Mouse (Mus musculus) right cerebral cortex, postnatal 4 days (tissue): ENCODE data around the gene Atp5j.

Experiments used
- DNase-seq: peaks from one replicate; pipeline ENCODE4 v3.0.0-alpha.2; 2022

Atp5j gene

DNA sequence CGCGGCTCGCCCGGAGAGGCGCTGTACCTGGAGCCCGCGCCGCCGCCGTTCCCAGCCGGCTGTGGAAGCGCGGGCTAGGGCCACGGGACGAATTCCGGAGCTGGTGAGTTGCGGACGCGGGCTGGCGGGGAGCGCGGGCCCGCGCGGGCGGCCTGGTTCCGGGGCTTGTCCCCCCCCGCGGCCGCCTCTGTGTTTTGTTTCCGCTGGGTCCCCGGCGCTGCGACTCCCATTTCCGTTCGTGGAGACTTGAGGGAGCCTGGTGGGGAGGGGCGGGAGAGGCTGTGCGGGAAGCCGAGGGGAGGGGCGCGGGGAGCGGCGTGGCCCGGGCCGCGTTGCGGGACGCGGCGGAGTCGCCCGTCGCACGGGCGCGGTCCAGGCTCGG, at the start of gene Atp5j:
TSS of gene Atp5j (minus strand) at position 185 of the 382 bp plus-strand sequence.
- peak; percentile 83 for DNase-seq

DNA sequence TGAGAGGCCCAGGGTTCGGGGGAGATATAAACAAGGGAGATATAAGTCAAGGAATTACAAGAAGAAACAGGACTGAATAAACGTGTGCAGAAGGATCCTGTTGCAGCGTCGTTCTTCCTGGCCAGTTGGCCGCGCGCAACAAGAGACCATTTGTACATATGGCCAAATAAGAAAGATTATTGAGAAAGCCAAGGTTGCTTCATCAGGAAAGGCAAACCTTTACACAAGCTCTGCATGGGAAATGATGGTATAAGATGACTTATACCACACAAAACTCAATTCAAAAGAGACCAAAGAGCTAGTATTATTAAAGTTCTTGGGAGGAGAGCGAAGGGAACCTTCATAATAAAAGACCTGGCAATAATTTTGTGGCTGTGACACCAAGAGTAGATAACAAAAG, 49.1 kb upstream of the Atp5j start:
- no peak for DNase-seq

DNA sequence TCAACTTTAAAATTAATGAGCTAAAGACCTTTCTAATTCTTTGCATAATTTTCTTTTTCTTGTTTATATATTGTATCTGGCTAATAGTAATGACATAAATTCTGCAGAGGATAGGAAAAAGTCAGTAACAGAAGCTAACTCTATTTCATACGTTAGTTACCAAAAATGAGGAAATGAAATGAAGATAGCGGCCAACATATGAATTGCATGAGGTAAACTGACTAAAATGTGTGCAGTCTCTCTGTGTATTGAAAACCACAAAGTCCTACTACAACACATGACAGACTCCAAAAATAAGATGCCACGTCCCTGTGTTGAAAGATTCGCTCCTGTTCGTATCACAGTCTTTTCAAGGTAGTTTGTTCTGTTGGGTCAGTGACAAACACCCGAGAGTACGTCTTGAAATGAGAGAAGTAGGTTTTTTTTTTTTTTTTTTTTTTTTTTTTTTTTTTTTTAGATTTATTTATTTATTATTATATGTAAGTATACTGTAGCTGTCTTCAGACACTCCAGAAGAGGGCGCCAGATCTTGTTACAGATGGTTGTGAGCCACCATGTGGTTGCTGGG, 46.4 kb upstream of the Atp5j start:
- no peak for DNase-seq

GRCm38 (mm10) chr16:84881168-84881567, 45.7 kb upstream of the Atp5j start:
- no peak for DNase-seq

DNA sequence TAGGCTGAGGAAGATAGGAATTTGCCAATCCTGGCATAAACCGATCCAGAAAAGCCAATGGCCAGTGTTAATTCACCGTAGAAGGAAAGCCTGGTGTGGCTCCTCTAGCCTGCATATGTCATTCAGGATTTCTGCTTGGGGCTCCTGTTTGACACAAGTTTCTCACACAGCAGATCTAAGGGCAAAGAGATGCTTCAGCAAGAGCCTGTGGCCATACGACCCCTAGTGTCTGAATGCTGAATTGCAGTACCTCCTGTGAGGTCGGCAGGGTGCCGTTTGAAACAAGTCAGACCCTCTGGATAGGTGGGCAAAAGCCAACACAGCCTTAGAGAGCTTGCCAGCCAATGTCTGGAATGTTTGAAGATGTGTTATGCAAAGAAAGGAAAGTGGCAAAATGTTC, 43.7 kb upstream of the Atp5j start:
- DNase-seq: peak; percentile 62

GRCm38 (mm10) chr16:84876082-84876481, 40.7 kb upstream of the Atp5j start:
- no peak for DNase-seq

- DNase-seq: no peak
Observed at GRCm38 (mm10) chr16:84875718-84876035, 40.3 kb upstream of the Atp5j start.

- no peak for DNase-seq
Observed at GRCm38 (mm10) chr16:84875012-84875717, 39.7 kb upstream of the Atp5j start.

GRCm38 (mm10) chr16:84873805-84874204, 38.4 kb upstream of the Atp5j start:
- no peak for DNase-seq

DNA sequence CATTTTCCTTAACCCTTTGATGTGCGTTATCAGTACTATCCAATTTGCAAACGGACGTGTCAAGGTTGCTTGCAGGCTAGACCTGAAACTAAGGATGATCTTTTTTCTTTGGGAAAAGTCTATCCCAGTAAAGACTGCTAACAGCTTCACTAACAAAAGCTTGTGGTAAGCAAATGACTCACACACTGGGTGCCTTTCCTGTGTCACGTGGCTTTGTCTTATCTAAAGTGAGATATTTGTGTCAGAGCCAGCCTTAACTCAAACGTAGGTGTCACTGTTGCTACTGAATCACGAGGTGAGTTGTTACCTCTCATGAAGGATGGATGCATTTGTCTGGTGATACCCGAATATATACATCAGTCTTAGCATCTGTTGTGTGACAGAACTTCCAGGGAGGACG, 29.2 kb upstream of the Atp5j start:
- no peak for DNase-seq

DNA sequence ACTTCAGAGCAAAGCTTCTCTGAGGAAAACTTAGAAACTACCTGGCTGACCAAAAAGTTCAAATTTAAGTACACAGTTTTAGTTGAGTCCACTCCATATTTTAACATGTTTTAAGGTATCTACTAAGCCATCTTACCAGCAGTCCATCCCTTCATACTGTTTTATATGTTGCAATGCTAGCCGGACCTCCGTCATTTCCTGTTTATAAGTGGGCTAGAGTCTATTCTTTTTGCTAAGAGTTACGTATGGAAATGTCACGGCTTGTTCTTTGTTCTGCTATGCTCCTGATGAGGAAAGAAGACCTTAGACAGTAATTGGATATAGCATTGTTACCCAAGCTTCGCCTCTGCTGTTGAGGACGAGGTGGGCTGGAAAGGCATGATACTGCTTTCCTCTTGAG, 18.1 kb upstream of the Atp5j start:
- DNase-seq: no peak

DNA sequence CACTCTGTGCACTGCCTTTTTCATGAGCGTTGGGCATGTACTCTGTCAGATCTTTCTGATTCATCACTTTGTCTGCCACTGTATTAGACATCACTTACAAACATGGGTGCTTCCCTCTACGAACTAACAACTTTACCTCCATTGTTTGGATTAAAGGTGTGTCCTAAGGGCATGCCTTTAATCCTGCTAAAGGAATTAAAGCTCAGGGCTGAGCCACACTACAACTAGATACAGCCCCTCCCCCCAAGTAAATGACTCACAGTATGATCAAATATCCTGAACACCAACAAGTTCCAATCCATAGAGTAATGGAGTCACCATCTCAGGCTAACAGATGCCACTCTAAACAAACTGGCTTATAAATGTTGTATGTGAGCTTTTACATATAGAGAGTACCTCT, 3.2 kb upstream of the Atp5j start:
- DNase-seq: no peak

- DNase-seq: no peak
Observed at GRCm38 (mm10) chr16:84835823-84836743, 658 bp upstream of the Atp5j start.

DNA sequence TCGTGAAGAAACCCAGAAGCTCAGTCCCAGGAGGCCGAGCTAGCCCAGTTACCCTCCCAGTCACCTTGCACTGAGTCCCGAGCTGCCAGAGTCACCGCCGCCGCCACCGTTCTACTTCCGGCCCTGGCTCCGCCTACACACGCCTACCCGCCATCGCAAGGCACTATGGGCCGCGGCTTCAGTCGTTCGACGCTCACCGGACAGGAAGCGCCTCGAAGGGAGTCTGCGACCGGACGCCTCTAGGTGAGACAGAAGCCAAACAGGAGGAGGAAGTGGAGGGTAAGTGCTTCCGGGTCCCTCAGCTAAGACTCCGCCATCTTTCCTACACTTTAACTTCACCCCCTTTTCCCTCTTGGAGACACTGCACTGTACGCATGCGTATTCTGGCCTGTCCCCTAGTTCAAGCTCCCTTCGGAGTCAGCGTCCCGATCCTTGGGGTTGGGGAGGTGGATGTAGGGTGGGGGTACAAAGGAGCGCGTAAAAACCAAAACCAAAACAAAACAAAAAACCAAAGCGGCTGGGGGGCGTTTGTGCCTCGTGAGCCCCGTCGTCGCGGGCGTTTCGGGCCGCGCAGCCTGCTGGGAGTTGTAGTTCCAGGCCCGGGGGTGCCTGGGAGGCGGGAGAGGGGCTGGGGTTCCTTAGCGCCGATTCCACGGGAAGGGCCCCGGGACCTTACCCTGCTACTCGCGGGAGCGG, 532 bp downstream of the Atp5j start, which contains the start of gene Gabpa:
TSS of gene Gabpa (plus strand) at position 181 of the 696 bp plus-strand sequence.
- peak; percentile 81 for DNase-seq

- no peak for DNase-seq
Observed at GRCm38 (mm10) chr16:84834344-84834743, 1.1 kb downstream of the Atp5j start.

GRCm38 (mm10) chr16:84832736-84833135, 2.7 kb downstream of the Atp5j start:
- DNase-seq: no peak

DNA sequence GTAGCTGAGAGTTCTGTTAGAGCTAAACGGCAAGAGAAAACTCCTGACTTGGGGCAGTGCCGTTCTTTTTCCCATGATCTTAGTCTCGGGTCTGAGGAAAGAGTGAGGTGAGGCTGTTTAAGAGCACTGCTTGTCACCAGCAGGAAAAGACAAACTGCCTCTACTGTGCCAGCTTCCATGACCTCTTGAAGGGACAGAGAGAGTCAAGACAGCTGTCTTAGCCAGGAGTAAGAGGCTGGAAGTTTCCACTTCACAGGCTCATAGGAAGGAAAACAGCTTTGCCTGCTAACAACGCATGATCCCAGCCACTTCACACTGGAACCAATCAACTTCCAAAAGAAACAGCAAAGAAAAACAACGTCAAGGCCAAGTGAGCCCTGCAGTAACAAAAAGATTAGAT, 3.7 kb downstream of the Atp5j start:
- no peak for DNase-seq

DNA sequence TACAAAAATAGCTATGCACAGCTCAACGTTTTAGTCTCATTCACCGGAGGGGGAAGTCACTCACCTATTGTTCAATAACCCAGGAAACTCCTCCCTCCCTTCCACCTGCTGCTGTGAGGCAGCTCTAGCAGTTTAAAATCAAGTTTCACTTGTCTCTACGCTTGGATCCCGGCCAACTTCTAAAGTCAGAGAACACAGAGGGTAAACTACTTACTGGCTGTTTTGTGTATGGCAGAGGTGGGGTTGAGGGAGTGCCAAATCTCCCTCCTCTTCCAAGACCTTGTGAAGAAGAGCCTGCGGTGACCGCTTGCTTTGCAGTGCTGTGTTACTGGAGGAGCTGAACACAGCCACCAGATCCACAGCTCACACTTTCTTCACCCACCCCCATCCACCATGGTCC, 10.4 kb downstream of the Atp5j start:
- peak; percentile 6 for DNase-seq

- peak; percentile 28 for DNase-seq
Observed at GRCm38 (mm10) chr16:84817423-84817822, 18.0 kb downstream of the Atp5j start.

DNA sequence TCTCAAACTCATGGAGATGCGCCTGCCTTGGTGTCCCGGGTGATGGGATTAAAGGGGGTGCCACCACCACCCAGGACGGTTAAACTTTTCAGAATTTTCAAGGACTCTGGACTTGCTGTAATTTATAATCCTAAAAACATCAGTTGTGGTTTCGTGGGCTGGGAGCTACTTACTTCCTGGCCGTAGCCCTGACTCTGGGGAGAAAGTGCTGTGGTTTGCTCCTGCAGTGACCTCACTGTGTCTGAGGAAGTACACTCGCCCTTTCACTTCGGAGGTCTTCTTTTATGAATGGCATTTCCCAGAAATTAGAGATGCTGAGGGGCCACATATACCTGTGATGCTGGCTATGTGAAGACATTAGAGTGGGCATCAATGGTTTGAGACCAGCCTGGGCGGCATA, 20.9 kb downstream of the Atp5j start:
- DNase-seq: no peak

DNA sequence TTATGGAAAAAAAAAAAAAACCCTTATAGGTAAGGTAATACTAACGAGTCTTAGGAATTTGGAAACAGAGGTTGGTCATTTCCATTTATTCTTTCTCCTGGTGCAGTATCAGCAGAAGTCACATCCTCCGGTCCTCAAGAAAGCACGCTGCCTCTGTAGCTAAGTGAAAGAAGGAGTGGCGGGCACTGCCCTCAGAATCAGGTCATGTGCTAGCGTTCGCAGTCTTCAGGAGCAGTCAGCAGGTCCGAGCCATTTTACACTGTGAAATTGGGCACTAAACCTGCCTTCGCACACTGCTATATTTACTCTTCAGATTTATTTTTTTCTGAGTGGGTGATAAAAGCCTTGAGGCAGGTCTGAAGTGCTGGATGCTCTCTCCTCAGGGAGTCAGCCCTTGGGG, 21.6 kb downstream of the Atp5j start:
- no peak for DNase-seq

DNA sequence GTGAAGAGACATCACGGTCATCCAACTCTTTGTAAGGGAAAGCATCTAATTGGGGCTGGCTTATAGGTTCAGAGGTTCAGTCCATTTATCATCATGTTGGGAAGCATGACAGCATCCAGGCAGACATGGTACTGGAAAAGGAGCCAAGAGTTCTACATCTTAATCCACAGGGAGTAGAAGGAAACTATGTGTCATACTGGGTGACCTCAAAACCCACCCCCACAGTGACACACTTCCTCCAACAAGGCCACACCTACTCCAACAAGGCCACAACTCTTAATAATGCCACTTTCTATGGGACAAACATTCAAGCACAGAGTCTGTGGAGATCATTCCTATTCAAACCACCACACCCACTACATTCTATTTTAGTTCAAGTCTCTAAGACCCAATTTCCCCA, 25.2 kb downstream of the Atp5j start:
- no peak for DNase-seq

DNA sequence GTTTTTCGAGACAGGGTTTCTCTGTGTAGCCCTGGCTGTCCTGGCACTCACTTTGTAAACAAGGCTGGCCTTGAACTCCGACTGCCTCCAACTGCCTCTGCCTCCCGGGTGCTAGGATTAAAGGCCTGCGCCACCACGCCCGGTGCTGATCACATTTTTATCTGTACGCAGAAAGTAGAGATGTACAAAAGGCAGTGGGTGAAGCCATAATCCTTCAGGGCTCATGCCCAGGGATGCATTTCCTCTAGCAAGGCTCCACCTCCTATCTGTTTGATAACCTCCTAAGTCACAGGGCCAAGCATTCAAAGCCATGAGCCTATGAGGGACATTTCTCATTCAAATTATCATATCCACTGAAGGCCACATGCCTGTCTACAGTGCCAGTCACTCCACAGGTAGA, 27.6 kb downstream of the Atp5j start:
- no peak for DNase-seq
